Mouse (Mus musculus): ENCODE results near the gene Dgke. TPM values are rescaled to one million over a fixed set of nuclear protein-coding genes. Genes with fewer than 3 reads are reported as not detected.
"Not testable (repeated sequence)": the region's sequence is repeated elsewhere in the genome, so short reads cannot be mapped to it uniquely, and the experiment has no call there.

The Dgke gene
- total RNA-seq, 2 experiments from 2014 or later: 10.9 to 12.2 TPM

DNA sequence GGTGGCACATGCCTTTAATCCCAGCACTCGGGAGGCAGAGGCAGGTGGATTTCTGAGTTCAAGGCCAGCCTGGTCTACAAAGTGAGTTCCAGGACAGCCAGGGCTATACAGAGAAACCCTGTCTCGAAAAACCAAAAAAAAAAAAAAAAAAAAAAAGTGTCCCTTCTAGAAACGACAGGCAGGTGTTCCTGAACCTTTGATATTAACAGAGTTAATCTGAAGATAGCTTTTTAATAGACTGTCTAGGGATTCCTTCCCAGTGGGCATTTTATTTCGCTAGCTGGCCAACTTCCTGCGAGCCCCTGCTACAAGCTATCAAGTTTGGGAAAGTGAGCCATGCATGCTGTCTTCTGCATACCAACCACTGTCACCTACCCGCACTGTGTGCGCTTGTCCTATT lies 25.6 kb downstream of the Dgke start:
- not testable (repeated sequence) for DNase-seq (ENCODE audit: low spot score in 2 of 2)

DNA sequence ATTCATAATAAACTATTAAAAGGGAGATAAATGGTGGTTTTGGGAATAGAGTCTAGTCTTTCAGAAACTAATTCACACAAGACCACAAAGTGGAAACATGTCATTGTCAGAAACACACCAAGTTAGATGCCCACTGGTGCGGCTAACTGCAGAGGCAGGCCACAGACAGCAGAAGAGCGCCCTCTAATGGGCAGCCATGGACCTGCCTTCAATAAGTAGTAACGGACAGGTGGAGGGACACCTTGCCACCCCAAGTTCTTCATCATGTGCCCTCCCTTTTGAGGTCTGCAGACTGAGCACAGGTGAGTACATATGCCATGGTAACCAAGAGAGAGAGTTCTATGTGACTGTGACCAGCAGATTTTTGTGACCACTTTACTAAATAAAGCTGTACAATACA lies 27.3 kb downstream of the Dgke start:
- DNase-seq (ENCODE audit: low spot score in 2 of 2): peak; percentile 67 to 74

DNA sequence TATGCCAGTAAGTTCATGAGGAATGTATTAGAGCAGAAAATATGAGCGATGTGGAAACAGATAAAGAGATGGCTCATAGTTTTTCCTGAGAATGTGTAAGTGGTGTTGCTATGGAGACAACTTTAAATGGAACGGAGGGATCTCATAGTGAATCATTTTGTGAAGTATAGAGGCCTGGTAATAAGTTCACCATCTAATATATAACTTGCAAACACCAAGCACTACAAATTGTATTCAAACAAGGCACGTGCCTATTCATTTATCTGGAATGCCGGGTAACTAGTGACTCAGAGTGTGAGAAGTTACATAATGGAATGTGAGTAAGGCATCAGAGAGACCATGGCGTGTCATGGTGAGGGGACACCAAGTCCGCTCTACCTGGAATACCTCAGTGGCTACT lies 28.2 kb downstream of the Dgke start:
- no peak for DNase-seq (ENCODE audit: low spot score in 2 of 2)

DNA sequence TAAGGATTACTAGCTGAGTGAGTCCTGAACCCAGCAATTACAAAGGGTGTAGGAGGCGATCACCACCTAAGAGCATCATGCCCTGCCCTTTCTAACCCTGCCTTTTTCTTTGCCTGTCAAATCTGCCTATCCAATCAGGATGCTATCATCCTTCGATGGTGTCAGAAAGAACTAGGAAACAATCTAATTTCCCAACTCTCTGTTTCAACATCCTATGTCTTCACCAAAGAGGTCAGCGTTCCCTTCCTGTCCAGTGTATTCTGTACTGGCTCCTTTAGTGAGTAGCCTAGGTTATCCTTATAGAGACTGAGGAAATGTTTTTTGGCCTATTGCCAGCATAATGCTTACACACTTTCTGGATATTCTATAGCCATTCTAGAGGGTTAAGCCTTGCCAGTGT lies 31.1 kb downstream of the Dgke start:
- no peak for DNase-seq (ENCODE audit: low spot score in 2 of 2)

DNA sequence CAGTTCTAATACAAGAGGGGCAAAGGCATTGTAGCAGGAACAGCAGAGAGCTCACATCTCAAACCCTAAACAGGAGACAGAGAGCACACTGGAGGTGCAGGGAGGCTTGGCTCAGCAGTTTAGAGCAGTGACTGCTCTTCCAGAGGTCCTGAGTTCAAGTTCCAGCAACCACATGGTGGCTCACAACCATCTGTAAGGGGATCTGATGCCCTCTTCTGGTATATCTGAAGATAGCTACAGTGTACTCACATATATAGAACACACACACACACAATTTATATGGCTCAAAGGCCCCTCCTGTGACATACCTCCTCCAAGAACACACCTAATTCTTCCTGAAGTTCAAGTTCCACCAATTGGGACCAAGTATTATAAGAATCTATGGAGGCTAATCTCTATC lies 32.1 kb downstream of the Dgke start:
- no peak for DNase-seq (ENCODE audit: low spot score in 2 of 2)

DNA sequence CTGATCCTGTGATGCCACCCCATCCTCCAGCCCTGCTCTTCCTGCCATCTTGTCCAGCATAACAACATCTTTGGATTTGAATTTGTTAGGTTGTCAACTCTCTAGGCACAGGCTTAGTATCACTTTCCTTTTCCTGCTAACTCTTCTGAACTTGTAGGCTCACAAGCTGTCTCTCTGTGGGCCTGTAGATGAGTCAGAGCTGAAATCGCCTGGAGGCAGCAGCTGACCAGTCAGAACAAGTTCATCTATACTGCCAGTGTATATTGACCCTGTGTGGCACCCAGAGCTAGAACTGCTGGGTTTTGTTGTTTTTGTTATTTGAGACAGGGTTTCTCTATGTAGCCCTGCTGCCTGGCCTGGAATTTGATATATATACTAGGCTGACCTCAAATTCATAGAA lies 35.5 kb downstream of the Dgke start:
- DNase-seq (ENCODE audit: low spot score in 2 of 2): no peak

DNA sequence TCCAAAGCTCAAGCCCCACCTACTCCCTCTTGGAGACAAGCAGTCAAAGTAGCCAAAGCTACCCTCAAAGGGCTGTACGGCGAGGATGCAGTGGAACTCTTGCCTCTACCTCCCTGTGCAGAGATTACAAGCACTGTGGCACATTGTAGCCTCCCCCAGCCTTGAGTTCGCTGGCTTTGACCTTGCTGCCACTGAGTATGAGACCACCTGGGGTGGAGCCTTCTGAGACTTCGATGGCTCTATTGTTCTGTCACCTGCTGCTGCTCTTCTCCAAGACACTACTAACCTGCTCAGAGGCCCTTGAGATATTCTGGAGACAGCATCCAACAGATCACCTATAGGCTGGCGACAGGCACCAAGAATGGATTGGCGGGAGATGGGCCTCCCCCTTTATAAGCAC lies 36.1 kb downstream of the Dgke start:
- no peak for DNase-seq (ENCODE audit: low spot score in 2 of 2)

DNA sequence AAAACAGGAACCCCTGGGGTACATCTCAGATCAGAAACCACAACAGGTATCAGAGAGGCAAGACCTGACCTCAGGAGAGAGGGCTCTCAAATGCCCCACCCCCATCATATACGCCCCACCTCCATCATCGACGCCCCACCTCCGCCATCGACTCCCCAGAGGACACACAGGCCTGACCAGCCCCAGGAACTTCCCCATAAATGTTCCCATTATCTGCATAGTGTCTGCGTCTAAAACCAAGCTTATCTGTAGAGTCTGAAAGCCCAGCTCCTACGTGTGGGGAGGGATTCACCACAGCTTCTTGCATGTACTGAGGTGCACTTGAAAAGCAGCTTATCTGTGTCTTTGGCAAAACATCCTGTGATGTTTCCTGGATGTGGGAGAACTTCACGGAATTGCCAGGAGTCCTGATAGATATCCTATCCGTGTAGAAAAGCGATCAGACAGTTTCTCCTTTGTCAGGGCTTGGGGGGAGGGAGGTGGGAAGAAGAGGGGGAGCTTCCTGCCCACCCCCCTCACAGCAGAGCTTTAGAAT lies 37.7 kb downstream of the Dgke start:
- no peak for DNase-seq (ENCODE audit: low spot score in 2 of 2)

DNA sequence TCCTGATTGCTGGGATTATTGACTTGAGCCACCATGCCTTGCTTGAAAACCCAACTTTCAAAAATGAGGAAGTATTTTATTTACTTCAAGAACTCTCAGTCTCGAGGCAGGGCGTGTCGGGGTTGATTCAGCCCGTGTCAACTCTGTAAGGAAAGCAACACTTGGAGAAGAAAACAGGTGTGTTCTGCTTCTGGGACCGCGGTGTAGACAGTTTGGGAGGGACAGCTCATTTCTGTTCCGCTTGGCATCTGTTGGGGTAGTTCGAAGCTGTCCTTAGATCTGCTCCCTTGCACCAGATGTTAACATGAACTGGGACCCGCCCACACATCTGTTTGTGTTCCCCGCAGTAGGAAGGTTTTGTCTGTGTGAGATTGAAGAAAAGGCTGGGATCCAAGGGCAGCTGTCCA lies 38.7 kb downstream of the Dgke start:
- no peak for DNase-seq (ENCODE audit: low spot score in 2 of 2)

DNA sequence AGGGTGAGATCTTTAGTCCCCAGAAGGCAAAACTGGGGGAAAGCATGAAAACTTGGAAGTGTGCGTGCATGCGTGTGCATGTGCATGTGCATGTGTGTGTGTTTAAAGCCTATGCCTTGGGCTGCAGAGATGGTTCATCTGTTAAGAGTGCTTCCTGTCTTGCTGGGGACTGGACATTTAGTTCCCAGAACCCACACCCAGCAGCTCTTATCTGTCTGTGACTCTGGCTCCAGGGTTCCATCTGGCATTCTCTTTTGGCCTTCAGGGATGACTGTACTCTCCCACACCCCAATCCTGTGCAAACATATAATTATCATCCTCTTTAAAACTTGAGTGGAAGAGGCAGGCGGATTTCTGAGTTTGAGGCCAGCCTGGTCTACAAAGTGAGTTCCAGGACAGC lies 40.5 kb downstream of the Dgke start:
- DNase-seq (ENCODE audit: low spot score in 2 of 2): no peak

DNA sequence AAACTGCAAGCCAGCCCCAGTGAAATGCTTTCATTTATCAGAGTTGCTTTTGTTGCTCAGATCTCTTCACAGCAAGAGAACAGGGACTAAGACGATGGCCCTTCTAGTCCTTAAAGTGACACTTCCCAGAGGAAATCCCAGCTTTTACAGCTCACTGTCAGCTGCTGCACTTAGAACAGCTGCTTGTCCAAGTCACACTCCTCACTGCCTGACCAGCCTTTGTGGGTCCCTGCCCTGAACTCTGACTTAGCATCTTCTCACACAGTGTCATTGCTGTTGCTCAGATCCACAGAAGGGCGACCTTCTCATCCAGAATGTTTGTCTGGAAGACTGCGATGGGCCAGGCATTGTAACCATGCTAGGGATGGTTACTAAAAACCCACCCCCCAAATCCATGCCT lies 41.0 kb downstream of the Dgke start:
- no peak for DNase-seq (ENCODE audit: low spot score in 2 of 2)

DNA sequence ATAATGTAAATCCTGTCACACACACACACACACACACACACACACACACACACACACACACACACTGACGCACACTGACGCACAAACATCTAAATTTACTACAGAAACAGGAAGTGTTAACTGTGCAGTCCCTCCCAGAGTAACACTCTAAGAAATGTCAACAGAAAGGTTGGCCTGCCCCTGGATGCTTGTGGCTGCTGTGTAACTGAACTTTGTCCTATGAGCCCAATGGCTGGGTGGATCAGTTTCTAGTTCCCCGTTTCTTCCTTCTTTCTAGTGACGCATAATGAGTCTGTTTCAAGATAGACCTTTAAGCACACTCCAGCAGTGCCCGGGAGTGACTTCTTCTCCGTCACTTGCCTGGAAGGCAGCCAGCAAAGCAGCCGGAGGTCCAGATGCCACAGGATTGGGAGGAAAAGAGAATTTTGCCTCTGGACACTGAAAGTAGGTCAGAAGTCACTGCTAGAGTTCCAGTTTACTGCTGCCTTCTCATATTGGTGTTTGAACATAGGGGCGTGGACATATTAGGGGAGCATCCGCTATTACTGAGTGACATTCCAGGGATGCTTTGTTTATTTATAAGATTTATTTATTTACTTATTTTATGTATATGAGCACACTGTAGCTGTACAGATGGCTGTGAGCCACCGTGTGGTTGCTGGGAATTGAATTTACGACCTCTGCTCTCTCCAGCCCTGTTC lies 42.3 kb downstream of the Dgke start:
- DNase-seq (ENCODE audit: low spot score in 2 of 2): peak; percentile 86 to 87

DNA sequence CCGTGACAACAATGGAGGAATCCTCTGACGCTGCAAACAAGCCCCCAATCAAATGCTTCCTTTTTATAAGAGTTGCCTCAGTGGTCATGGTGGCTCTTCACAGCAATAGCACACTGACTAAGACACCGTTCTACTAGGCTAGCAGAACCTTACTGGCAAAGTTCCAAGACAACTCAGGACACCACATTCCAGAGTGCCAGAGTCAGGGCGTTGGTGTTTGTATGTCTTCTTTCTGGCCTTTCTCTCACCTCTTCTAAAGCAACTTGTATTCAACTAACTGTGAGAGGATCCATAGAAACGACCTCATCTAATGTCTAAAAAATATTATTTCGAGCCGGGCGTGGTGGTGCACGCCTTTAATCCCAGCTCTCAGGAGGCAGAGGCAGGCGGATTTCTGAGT lies 43.2 kb downstream of the Dgke start:
- DNase-seq (ENCODE audit: low spot score in 2 of 2): no peak

DNA sequence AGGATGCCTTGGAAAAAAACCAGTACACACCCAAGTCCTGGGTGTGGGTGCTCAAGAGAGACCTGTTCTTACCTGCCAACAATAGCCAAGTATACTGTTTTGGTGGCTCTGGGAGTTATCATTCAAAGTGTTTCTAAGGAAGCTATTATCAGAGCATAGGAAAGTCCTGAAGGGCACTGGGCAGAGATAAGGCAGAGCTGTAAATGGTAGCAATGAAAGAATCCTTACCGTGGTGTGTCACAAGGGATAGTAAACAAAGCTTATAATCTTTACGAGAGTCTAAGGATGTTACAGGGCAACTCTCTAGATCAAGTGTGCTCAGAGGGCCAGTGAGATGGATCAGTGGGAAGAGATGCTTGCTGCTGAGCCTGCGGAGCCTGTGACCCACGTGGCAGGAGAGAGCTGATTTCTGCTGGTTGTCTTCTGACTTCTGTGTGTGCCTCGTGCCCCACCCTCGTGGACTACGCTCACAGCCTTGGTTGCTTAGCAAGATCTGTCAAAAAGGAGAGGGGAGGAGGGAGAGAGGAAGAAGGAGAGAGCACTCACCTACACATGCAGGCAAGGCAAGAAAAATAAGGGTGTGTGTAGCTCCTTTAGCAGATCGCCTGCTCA lies 44.4 kb downstream of the Dgke start:
- no peak for DNase-seq (ENCODE audit: low spot score in 2 of 2)

DNA sequence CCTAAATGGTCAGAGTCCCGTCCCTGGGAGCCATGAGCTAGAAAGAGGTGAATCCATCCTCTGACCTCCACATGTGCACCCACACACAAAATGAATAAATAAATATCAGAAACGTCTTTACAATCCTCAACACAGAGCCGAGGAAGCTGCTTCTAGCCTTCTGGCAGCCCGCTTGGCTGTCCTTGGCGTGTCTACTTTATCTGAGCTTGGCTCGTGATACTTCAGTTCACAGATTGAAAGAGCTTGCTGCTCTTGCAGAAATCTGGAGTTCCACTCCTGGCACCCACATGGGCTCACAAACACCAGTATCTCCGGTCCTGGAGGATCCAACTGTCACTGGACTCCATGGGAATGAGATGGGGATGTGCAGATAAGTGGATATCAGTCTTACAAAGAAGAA lies 45.0 kb downstream of the Dgke start:
- no peak for DNase-seq (ENCODE audit: low spot score in 2 of 2)

DNA sequence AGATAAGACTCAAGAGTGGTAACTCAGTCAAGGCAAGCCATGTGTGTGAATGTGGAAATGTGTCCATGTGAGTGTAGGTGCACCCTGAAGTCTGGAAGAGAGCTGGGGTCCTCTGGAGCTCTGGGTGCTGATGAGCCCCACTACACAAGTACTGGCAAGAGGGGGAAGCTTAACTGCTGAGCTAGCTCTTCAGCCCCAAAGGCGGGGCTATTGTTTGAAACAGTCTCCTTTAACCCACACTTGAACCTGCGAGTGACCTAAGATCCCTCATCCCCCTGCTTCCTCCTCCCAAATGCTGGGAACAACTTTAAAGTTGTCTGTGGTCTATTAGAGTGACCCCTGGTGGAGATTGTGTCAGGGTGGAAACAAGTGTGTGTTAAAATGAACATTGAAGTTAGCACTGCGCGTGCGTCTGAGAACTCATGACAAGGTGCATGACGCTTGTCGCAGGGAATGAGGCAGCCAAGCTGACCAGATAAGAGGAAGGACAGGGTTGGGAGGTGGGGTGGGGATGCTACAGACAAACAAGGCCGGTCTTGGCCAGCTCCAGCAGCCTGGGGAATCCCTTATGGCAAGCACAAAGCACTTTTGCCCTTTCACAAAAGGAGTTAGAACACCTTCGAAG lies 45.9 kb downstream of the Dgke start:
- DNase-seq (ENCODE audit: low spot score in 2 of 2): no peak

DNA sequence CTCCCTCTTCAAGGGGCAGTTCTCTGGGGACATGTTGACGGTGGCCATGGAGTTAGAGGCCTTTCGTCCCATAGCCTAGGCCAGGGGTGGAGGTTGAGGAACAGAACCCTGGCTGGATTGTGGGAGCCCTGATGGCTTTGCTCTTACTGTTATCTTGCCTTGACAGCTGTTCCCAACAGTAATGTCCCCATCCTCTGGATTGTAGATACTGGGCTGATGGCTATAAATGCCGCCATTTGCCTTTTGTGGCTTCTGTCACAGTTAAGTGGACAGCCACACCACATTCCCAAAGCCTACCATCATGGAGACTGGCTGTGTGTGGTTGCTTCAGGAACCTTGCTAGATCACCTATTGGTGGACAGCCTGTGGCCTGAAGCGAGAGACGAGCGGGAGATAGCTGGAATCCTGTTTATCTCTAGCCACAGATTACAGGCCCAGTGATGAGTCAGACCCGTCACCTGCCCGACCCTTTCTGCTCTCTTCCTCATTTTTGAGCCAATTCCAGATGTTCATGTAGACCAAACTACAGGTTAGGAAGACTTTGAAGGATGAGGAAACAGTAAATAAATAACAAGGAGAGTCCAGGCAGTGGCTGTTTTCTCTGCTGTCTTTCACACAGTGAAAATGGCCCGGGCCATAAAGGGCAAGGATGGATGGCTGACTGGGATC lies 49.0 kb downstream of the Dgke start:
- no peak for DNase-seq (ENCODE audit: low spot score in 2 of 2)

DNA sequence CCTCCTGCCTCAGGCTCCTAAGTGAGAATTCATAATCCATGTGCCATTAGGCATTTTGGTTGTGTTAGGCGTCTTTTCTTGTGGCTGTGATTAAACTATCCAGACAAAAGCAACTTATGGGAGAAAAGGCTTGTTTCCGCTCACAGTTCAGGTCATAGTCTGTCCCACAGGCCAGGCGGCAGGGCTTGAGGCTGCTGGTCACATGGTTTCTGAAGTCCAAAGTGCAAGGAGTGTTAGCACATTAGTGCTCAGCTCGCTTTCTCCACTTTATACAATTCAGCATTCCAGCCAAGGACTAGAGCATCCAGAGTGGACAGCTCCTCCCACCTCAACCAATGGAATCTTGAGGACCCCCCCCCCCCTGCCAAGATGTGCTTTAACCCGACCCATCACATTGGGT lies 54.4 kb downstream of the Dgke start:
- DNase-seq (ENCODE audit: low spot score in 2 of 2): no peak

DNA sequence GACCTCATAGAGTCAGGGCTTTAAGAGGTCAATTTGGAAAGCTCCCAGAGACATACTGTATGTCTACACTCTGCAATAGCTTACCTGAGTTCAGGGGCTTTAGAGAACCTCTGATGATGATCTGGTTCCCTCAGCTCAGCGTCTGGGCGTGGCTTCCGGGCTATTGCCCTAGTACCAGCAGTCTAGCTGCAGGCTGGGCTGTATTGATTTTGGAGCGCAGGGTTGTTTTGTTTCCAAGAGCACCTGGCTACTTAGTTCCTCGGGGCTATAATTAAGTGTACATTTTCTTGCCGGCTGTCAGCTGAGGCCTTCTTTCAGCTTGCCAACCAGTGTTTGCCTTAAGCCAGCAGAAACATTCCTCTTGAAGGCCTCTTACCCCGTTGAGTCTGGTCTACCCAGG lies 57.2 kb downstream of the Dgke start:
- no peak for DNase-seq (ENCODE audit: low spot score in 2 of 2)

DNA sequence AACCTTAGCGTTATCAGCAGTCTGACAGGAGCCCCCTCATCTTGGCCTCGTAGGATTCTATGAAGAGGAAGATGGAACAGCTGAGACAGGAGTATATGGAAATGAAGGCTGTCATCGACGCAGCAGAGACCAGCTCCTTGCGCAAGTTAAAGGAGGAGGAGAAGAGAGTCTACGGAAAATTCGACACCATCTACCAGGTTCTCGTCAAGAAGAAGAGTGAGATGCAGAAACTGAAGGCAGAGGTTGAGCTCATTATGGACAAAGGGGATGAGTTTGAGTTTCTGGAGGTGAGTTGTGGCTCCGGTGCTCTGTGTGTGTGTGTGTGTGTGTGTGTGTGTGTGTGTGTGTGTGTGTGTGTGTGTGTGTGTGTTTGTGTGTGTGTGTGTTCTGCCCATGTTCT lies 57.6 kb downstream of the Dgke start:
- no peak for DNase-seq (ENCODE audit: low spot score in 2 of 2)

DNA sequence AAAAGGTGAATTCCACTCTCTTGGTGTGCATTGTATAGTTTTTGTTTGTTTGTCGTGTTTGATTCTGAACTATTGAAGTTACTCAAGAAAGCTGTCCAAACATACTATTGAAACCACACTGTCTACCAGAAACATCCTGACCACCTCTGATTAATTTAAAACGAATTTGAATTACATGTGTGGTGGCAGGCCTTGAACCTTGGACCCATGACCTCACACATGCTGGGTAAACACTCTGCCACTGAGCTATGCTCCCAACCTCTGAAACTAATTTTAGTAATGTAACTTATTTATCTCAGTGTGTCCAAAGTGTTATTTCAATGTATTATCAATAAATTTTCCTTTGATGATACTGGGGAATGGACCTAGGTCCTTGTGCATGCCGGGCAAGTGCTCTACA lies 59.1 kb downstream of the Dgke start:
- DNase-seq (ENCODE audit: low spot score in 2 of 2): no peak

DNA sequence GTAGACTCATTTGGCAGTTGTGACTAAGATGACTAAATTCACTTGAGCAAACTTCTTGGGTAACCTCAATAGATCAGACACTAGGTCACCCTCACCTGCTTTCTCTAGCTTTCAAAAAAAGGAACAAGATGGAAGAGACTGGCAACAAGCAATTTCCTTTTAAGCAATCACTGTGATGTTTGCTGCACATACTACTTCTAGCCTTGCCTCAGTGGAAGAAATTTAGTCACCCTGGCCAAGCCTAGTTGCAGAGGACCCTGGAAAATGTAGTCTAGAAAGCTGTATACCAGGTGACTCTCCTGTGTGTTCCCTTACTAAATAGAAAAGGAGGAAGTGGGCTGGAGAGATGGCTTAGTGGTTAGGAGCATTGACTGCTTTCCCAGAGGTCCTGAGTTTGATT lies 60.2 kb downstream of the Dgke start:
- no peak for DNase-seq (ENCODE audit: low spot score in 2 of 2)

Data from adrenal gland, adult 18-20 months (tissue).